Mouse (Mus musculus) bone marrow, adult 2 months (tissue): ENCODE data around the gene Fbxl20.

Experiments used
- CTCF ChIP-seq: fragments of 200-500 bp; IDR thresholded peaks from 2 replicates; pipeline ENCODE4 v1.5.1; 2011; ENCODE audit warnings: low read length, control low read depth; ENCODE audit not compliant: control insufficient read depth, insufficient read depth
- POLR2A ChIP-seq: fragments of 200-500 bp; IDR thresholded peaks from 2 replicates; pipeline ENCODE4 v1.6.1; 2011; ENCODE audit warnings: low read depth, mild to moderate bottlenecking, control low read depth, low read length, borderline replicate concordance; ENCODE audit not compliant: control insufficient read depth

GRCm38 (mm10) chr11:98123424-98123823, 26.8 kb downstream of the Fbxl20 start:
- TF ChIP-seq CTCF (no peak), POLR2A (no peak)
